Mouse (Mus musculus) urinary bladder, adult 18-20 months (tissue): ENCODE measurements around the gene Hnrnpl.
A peak's percentile ranks its signal among the peaks of the same experiment; 100 is the strongest.

Source experiments
- DNase-seq, 2 experiments: peaks; one replicate each; pipeline ENCODE4 v3.0.0; 2022; ENCODE audit warnings: low spot score in 2 of 2, mixed read lengths in 2 of 2

The Hnrnpl gene

GRCm38 (mm10) chr7:28790066-28790806, 18.1 kb upstream of the Hnrnpl start:
- no peak for DNase-seq

GRCm38 (mm10) chr7:28791706-28792105, 16.6 kb upstream of the Hnrnpl start:
- DNase-seq, result no peak

- no peak for DNase-seq
Observed at GRCm38 (mm10) chr7:28792391-28793185, 15.8 kb upstream of the Hnrnpl start.

DNA sequence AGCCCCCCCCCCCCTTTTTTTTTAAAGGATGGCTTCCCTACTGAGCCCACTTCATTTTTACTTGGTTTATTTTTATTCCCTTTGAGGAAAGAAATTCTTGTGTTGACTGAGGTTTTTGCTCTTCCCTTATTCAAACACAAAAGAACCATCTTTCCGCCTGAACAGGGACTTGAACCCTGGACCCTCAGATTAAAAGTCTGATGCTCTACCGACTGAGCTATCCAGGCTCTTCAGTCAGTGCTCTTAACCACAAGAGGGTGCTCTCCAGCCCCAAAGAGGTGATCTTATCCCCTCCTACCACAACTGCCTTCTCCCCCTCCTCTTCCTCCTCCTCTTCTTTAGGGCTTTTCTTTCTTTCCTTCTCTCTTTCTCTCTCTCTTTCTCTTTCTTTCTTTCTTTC, 14.5 kb upstream of the Hnrnpl start:
- DNase-seq, result no peak

DNA sequence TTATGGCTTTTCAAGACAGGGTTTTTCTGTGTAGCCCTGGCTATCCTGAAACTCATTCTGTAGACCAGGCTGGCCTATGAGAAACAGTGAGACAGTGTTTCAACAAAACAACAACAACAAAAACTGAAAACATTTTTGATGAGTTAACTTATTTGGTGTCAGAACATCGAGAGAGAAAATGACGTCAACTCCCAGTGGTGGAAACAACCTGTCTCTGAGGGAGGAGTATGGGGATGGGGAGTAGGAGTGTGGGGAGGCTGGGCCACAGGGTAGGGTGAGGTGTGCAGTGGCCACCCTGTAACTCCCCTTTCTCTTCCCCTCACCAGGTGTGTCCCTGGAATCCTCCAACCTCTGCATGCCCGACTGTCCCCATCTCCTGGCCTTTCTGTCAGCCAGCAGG, 13.8 kb upstream of the Hnrnpl start:
- DNase-seq, result no peak

- DNase-seq, result no peak
Observed at GRCm38 (mm10) chr7:28795832-28796231, 12.5 kb upstream of the Hnrnpl start.

- DNase-seq, result peak; percentile 70 to 71
Observed at GRCm38 (mm10) chr7:28796562-28796975, 11.8 kb upstream of the Hnrnpl start.

DNA sequence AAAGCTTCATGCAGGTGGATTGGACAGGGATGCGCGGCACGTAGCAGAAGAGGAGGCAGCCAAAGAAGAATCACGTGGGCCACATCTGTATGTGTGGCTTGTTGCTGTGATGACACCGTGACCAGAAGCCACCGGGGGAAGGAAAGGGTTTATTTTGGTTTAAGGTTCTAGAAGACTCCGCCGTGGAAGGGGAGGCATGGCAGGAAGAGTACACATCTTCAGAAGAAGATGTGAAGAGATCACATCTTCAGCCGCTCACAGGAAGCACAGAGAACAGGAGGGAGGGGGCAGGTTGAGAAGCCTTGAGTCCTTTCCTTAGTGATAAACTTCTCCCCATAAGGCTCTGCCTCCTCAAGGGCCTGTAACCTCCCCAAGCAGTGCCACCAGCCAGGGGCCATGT, 8.3 kb upstream of the Hnrnpl start:
- no peak for DNase-seq

DNA sequence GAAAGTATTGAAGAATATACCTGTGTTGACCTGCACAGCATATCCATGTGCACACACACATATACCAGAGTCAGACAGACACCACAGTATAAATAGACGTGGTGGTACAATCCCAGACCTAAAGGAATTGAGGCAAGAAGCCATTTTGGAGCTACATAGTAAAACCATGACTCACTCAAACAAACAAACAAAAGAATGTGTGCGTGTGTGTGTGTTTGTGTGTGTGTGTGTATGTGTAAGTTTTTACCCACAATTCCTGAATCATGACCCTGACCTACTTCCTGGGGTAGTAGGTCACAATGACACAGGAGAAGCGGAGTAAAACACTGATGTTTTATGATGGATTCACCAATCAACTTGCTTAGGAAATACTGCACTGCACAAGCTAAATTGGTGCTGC, 6.9 kb upstream of the Hnrnpl start:
- no peak for DNase-seq

GRCm38 (mm10) chr7:28801901-28802670, 6.3 kb upstream of the Hnrnpl start:
- peak in 1 of 2 experiments; percentile 80 for DNase-seq

- DNase-seq, result no peak
Observed at GRCm38 (mm10) chr7:28802846-28803588, 5.3 kb upstream of the Hnrnpl start.

GRCm38 (mm10) chr7:28803756-28804155, 4.6 kb upstream of the Hnrnpl start:
- no peak for DNase-seq

- DNase-seq, result no peak
Observed at GRCm38 (mm10) chr7:28806869-28807268, 1.5 kb upstream of the Hnrnpl start.

- no peak for DNase-seq
Observed at GRCm38 (mm10) chr7:28807641-28808220, 610 bp upstream of the Hnrnpl start.

DNA sequence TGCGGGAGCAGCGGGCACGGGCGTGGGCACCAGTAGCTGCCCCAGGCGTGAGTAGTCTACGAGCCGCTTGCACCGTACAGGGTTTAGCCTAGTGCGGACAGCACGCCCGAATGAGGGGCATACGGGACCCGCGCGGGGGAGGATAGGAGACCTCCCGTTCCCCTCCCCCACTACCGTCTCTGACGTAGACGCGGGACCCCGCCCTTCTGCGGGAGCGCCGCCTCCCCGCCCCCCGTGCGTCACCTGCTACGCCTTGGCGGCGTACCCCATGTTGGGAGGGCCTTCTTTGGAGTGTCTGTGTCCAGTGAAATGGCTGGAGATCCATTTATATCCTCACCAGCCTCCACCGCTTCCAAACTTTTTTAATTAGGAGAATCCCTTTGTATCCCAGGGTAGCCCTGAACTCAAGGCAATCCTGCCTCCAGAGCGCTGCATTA, 634 bp downstream of the Hnrnpl start:
- DNase-seq, result peak; percentile 95

- peak; percentile 39 to 56 for DNase-seq
Observed at GRCm38 (mm10) chr7:28809401-28810089, 1.2 kb downstream of the Hnrnpl start.

- DNase-seq, result peak; percentile 96 to 98
Observed at GRCm38 (mm10) chr7:28810107-28811066, 2.0 kb downstream of the Hnrnpl start.

DNA sequence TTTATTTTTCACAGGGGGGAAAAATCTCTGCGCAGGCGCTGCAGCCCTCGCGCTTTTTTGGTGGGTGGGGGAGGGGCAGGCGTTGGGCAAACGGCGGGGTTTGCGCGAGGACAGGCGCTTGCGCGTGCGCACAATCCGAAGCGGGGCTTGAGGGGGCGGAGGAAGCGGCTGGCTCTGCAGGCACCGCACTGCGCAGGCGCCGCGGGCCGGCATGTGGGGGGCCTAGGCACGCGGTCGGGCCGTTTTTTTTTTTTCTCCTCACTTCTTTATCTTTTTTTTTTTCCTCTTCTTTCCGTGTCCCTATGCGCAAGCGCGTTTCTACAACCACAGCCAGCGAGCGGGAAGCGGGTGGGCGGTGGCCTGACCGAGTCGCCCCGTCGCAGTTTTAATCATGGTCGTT, 2.9 kb downstream of the Hnrnpl start:
- DNase-seq, result peak; percentile 71 to 89

DNA sequence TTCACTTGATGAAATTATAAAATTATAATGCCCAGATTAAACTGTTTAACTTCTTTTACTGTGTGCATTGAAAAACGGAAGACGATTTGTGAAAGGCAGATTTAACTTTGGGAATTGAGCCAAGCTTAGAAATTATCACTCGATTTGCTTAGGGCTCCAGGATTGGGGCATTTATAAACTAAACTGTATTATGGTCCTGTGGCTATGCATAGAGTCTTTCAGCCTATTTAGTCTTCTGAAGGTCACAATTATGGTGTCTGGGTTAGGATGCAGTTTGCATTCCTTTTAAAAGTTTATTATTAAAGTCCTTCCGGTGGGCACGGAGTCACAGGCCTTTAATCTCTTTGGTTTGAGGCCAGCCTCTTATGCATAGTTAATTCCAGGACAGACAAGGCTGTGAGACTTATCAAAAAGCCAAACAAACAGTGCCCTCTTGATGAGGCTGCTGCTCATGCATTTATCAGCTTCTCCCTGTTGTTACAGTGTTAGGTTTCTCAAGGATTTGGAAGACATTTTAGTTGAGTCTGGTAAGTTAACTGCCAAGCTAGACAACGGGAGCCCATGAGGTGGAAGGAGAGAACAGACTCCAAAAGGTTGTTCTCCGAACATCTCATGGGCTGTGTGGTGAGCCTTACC, 3.4 kb downstream of the Hnrnpl start:
- DNase-seq, result no peak
